Mouse (Mus musculus) spleen, adult 2 months (tissue): ENCODE results near the gene Klk11. TPM values are rescaled to one million over a fixed set of nuclear protein-coding genes. Genes with fewer than 3 reads are reported as not detected.

Experiments used
- DNase-seq, 2 experiments: peaks; one replicate each; pipeline versions ENCODE4 v3.0.0 to v3.0.0-alpha.2; 2012 to 2021; ENCODE audit warnings: low spot score in 2 of 2, low read depth in 1 of 2
- H3K27ac ChIP-seq: fragments of 200-500 bp; 2 replicates; pipeline ENCODE4 v1.5.1; 2012; ENCODE audit warnings: low read length, inconsistent platforms; ENCODE audit not compliant: insufficient read depth
- H3K27me3 ChIP-seq: fragments of 200-500 bp; 2 replicates; pipeline ENCODE4 v1.6.1; 2012; ENCODE audit warnings: mild to moderate bottlenecking, moderate library complexity, low read length, inconsistent platforms; ENCODE audit not compliant: control insufficient read depth, insufficient read depth
- H3K36me3 ChIP-seq: fragments of 200-500 bp; 2 replicates; pipeline ENCODE4 v1.6.1; 2012; ENCODE audit warnings: mild to moderate bottlenecking, low read length, inconsistent platforms; ENCODE audit not compliant: control insufficient read depth, insufficient read depth
- H3K4me1 ChIP-seq: fragments of 200-500 bp; 2 replicates; pipeline ENCODE4 v1.6.1; 2011; ENCODE audit warnings: inconsistent platforms; ENCODE audit not compliant: control insufficient read depth, insufficient read depth, insufficient read length
- H3K4me3 ChIP-seq: fragments of 200-500 bp; 2 replicates; pipeline ENCODE4 v1.5.1; 2011; ENCODE audit warnings: mild to moderate bottlenecking, inconsistent platforms; ENCODE audit not compliant: insufficient read depth, insufficient read length; ENCODE audit errors: extremely low read depth
- CTCF ChIP-seq: fragments of 200-500 bp; IDR thresholded peaks from 2 replicates; pipeline ENCODE4 v1.5.1; 2011; ENCODE audit warnings: mild to moderate bottlenecking, inconsistent platforms; ENCODE audit not compliant: insufficient read depth, insufficient read length, insufficient replicate concordance; ENCODE audit errors: extremely low read depth
- POLR2A ChIP-seq: fragments of 200-500 bp; IDR thresholded peaks from 2 replicates; pipeline ENCODE4 v1.6.1; 2011; ENCODE audit warnings: low read depth, low read length, inconsistent platforms
- WGBS: fragments of 180-500 bp; shearing (Covaris S2); methylation state at CpG from one replicate; pipeline ENCODE4 v1.1.7; 2018; 5-methylcytosine and 5-hydroxymethylcytosine counted together
- polyA plus RNA-seq: library from polyadenylated mRNA; depleted of rRNA; stranded (reverse); fragments of >200 nt; gene quantifications from 2 replicates; pipeline ENCODE4 v1.2.3, GENCODE M21; 2012; rRNA removed

Klk11 gene
- polyA plus RNA-seq, result not detected in 2 replicates

DNA sequence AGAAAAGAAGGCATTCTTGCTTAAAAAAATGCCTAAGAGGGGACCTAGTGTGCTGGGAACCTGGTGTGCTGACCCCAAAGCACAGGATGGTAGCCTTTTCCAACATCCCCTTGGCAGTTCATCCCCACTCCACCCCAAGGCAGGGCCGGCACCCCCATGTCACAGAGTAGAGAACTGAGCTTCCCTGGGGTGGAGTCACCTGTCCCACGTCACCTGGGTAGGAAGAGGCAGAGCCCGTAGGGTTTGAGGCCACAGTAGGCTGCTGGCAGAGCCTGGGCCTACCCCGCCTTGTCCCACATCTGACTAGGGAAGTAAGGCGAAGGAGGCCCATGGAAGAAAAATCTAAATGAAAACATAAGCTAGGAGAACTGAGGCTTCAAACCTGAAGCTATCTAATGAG is at the start of gene Klk11:
Gene Klk11, plus strand, starts transcription at position 241 of the 400 bp plus-strand sequence.
- no peak within 1 kb of the TSS for H3K4me3 ChIP-seq
- H3K27me3 ChIP-seq, result no peaks in the 10 kb centered on the region
- no peaks in the 10 kb centered on the region for H3K36me3 ChIP-seq
- no peak for DNase-seq
- TF ChIP-seq CTCF, result no peak
- no peak for TF ChIP-seq POLR2A
- 92% methylated on average over 5 of the region's 5 CpGs for WGBS
- H3K27ac ChIP-seq, result no peak within 1 kb of the TSS
- H3K4me1 ChIP-seq, result no peaks in the 10 kb centered on the region

DNA sequence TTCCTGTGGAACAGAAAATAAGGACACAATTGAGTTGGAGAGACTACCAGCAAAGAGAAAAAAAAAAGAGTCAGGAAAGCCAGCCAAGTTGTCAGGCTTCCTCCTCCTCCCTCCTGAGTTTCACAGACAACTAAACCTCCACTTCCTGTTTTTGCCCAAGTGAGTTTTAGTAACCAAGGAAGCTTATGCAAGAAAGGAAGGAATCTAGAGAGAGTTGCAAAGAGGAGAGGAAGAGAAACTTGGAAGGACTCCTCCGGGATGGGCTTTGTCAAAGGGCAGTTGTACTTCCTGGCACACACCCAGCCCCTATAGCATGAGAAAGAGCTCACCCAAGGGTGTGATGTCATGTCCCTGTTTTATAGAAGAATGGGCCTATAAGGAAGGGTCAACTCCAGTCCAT is 26.6 kb upstream of the Klk11 start:
- 8% methylated on average over 1 of the region's 1 CpGs for WGBS
- no peak for DNase-seq
- no peak overlapping the region for H3K27ac ChIP-seq
- H3K27me3 ChIP-seq, result no peaks in the 10 kb centered on the region
- TF ChIP-seq CTCF (no peak), POLR2A (no peak)
- H3K36me3 ChIP-seq, result no peaks in the 10 kb centered on the region
- H3K4me1 ChIP-seq, result no peaks in the 10 kb centered on the region
- no peak overlapping the region for H3K4me3 ChIP-seq

DNA sequence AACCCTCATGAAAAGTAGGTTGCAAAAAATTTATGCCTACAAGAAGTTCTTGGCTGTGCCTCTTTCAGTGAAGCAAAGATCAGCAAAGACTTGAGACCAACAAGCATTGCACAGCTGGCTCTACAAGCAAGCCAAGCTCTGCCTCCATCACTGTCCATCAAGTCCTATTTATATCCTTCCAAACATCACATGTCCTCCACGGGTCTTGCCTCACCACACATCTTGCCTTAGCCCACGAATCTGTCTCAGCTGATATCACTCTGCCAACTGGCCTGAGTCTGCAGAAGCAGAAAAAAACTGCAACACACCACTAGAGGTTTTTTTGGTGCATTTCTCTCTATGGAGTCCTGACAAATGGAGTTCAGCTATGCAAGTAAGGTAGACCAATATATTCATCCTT is 21.6 kb upstream of the Klk11 start:
- WGBS, result 47% methylated on average over 2 of the region's 2 CpGs
- H3K27ac ChIP-seq, result no peak overlapping the region
- H3K27me3 ChIP-seq, result no peaks in the 10 kb centered on the region

DNA sequence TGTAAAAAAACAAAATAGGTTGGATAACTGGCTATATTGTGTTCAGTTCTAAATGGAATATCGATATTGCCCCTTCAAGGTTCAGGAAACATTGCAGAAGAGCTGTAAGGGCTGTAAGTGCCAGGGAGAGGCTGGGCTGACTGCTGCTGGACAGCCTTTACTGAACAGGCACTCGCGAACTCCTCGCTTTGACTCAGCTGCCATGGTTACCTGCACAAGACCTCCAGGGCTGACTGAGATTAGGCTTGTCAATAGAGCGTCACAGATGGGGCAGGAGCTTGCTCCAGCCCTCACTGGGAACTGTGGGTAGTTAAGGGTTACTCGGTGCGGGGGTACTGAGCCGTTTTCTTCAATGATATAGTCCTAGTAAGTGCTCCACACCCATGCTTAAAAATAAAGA is 7.9 kb upstream of the Klk11 start:
- no peaks in the 10 kb centered on the region for H3K36me3 ChIP-seq
- H3K27ac ChIP-seq, result no peak overlapping the region
- DNase-seq, result no peak
- no peak overlapping the region for H3K4me3 ChIP-seq
- WGBS, result 72% methylated on average over 8 of the region's 8 CpGs
- no peaks in the 10 kb centered on the region for H3K27me3 ChIP-seq
- H3K4me1 ChIP-seq, result no peaks in the 10 kb centered on the region
- TF ChIP-seq POLR2A (no peak), CTCF (no peak)

More for the DNA sequence above, 21.6 kb upstream of the Klk11 start:
- Histone ChIP-seq H3K4me1 (no peaks in the 10 kb centered on the region), H3K4me3 (no peak overlapping the region), H3K36me3 (no peaks in the 10 kb centered on the region)
- TF ChIP-seq POLR2A (no peak), CTCF (no peak)
- no peak for DNase-seq

DNA sequence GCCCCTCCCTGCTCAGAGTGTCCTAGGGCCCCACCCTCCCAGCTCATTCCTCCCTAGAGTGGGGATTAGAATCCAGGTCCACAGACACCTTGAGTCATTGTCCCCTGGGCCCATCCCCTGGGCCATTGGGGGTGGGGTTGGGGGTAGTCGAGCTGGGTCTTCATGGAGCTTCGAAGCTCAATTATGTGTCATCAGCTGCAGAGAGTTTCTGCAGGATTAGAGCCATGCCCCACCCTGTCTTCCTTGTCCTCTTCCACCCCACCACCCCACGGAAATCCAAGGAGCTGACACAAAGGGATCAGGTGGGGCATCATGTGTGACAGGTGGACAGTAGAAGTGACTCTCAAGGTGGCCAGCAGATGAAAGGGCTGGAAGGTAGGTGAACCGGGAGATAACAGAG is 5.8 kb upstream of the Klk11 start, which contains the start of gene Klk12:
Gene Klk12, plus strand, starts transcription at position 301 of the 400 bp plus-strand sequence.
- no peak within 1 kb of the TSS for H3K27ac ChIP-seq
- no peaks in the 10 kb centered on the region for H3K27me3 ChIP-seq
- DNase-seq, result no peak
- no peak for TF ChIP-seq POLR2A
- TF ChIP-seq CTCF, result no peak
- no peak within 1 kb of the TSS for H3K4me3 ChIP-seq
- no peaks in the 10 kb centered on the region for H3K36me3 ChIP-seq
- 80% methylated on average over 4 of the region's 4 CpGs for WGBS
- no peaks in the 10 kb centered on the region for H3K4me1 ChIP-seq

DNA sequence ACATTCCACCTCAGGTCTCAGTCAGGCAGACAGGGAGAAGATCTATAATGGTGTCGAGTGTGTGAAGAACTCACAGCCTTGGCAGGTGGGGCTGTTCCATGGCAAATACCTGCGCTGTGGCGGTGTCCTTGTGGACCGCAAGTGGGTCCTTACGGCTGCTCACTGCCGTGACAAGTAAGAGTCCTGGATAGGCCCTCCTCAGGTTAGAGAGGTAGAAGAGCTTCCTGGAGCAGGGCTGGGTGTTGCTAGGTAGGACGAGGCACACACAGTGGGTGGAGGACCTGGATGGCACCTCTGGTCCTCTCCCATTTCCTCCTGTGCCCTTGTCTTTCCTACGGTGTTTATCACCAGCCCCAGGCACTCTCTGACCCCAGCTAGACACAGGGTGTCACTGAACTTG is 4.8 kb upstream of the Klk11 start:
- H3K36me3 ChIP-seq, result no peaks in the 10 kb centered on the region
- no peak overlapping the region for H3K4me3 ChIP-seq
- 85% methylated on average over 8 of the region's 8 CpGs for WGBS
- no peaks in the 10 kb centered on the region for H3K27me3 ChIP-seq
- no peak for DNase-seq
- no peak for TF ChIP-seq POLR2A
- TF ChIP-seq CTCF, result no peak
- H3K27ac ChIP-seq, result no peak overlapping the region
- H3K4me1 ChIP-seq, result no peaks in the 10 kb centered on the region

DNA sequence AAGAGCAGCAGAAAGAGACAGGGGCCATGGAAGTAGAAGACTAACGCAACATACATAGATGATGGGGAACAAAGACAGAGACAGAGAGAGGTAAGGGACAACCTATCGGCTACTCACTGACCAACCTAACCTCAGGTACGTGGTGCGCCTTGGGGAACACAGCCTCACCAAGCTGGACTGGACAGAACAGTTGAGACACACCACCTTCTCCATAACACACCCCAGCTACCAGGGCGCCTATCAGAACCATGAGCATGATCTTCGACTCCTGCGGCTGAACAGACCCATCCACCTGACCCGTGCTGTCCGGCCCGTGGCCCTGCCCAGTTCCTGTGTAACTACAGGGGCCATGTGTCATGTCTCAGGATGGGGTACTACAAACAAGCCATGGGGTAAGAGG is 3.7 kb upstream of the Klk11 start:
- Histone ChIP-seq H3K27me3 (no peaks in the 10 kb centered on the region), H3K4me1 (no peaks in the 10 kb centered on the region), H3K4me3 (no peak overlapping the region), H3K36me3 (no peaks in the 10 kb centered on the region), H3K27ac (no peak overlapping the region)
- TF ChIP-seq POLR2A, result no peak
- no peak for TF ChIP-seq CTCF
- no peak for DNase-seq
- whole genome bisulfite sequencing, result 89% methylated on average over 10 of the region's 10 CpGs

DNA sequence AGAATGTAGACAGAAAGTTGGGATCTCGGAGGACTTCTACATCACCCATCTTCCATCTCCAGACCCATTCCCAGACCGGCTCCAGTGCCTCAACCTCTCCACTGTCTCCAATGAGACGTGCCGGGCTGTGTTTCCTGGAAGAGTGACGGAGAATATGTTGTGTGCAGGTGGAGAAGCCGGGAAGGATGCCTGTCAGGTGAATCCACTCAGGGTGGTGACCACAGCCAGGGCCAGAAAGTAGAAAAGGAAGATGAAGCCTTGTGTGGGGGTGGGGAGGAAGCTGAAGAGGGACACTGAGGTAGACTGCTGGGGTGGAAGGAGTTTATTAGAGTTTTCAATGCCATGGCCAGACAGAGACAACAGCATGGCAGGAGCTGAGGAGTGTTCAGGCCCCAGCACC is 2.5 kb upstream of the Klk11 start:
- 87% methylated on average over 6 of the region's 6 CpGs for WGBS
- H3K27me3 ChIP-seq, result no peaks in the 10 kb centered on the region
- no peak overlapping the region for H3K4me3 ChIP-seq
- H3K27ac ChIP-seq, result no peak overlapping the region
- no peak for TF ChIP-seq POLR2A
- no peak for TF ChIP-seq CTCF
- no peak for DNase-seq
- H3K36me3 ChIP-seq, result no peaks in the 10 kb centered on the region
- H3K4me1 ChIP-seq, result no peaks in the 10 kb centered on the region
